ENCODE assay signal across 8 mouse cellular contexts in genomic region chr1:90840250-90840649, GRCm38 (mm10). TPM values are rescaled to one million over a fixed set of nuclear protein-coding genes. Genes with fewer than 3 reads are reported as not detected.
DNase-seq lines count a peak whose midpoint lies in the region; TF ChIP-seq lines count a peak whose summit lies in the region.
"Had no signal": no experiment of that assay in that cellular context is flagged by ENCODE, and none has a peak within 500 bp of the region (broad histone marks: within the 10 kb centered on the region; RNA-seq: fewer than 3 reads in every experiment).

No protein-coding gene starts in this region.

- peak overlapping the region; percentile 59 for H3K4me3 ChIP-seq in myocyte
- H3K4me3 ChIP-seq: erythroblast, embryonic 14.5 days had no signal

- peak overlapping the region; percentile 91 for H3K4me2 ChIP-seq in myocyte (ENCODE audit: low read depth)

- no peaks in the 10 kb centered on the region for H3K27me3 ChIP-seq in myocyte (ENCODE audit: control insufficient read depth, insufficient read depth, insufficient read length)

- H3K79me2 ChIP-seq in myocyte (ENCODE audit: control insufficient read depth, insufficient read depth): peaks cover 73% of the 10 kb centered on the region

- DNase-seq in urinary bladder, adult 2 months (ENCODE audit: low spot score): peak; percentile 26
- no peak for DNase-seq in urinary bladder, postnatal 10 days (ENCODE audit: low spot score)
- peak; percentile 74 for DNase-seq in embryo, embryonic 11 days
- peak; percentile 69 to 79 for DNase-seq in heart, postnatal 10 days
- DNase-seq in layer of hippocampus, postnatal 36 days: peak; percentile 47 to 60
- peak; percentile 23 to 48 for DNase-seq in urinary bladder, postnatal 36 days (ENCODE audit: low spot score in 2 of 2)

- intact Hi-C loops in heart, postnatal 10 days (cut with DNase I): loop anchor here (1.0 kb wide), 1 partner anchor 190 kb away; no protein-coding TSS in a partner anchor

- no peaks in the 10 kb centered on the region for H3K36me3 ChIP-seq in myocyte (ENCODE audit: control insufficient read depth, insufficient read depth)

- H3ac ChIP-seq in myocyte (ENCODE audit: control insufficient read depth, insufficient read length): no peak overlapping the region

- TF ChIP-seq POLR2A in myocyte (IDR thresholded peaks at IDR 0.05; ENCODE audit: insufficient read length, low read depth): no peak

TF ChIP-seq in myocyte, 11 proteins besides CTCF, POLR2A, EP300 and RAD21:
- no peak for TF ChIP-seq MAX (IDR thresholded peaks at IDR 0.05; ENCODE audit: low read depth)
- TF ChIP-seq USF1 (IDR thresholded peaks at IDR 0.05; ENCODE audit: low read depth): peak; percentile 17
- no peak for TF ChIP-seq MYOG (IDR thresholded peaks at IDR 0.05; ENCODE audit: control insufficient read depth in 1 of 3, insufficient read depth in 1 of 3, insufficient read length in 2 of 3, low read depth in 2 of 3)

RNA-seq across cellular contexts. Expression of gene Col6a3, which starts 3.5 kb away (rescaled TPM):
- 235 and 273 TPM in 2 replicates for polyA plus RNA-seq in urinary bladder, adult 2 months (2012; rRNA removed)
- 100 to 1,000 TPM; 107 to 132 TPM for total RNA-seq in heart, postnatal 10 days (2021)
- total RNA-seq in layer of hippocampus, postnatal 36 days (2021): 1 to 10 TPM; 3.7 to 4.3 TPM
- polyA plus RNA-seq in myocyte (2012; fragmentation: generic; extraction: Trizol): 186 TPM

Comparison
In these comparisons a context has a peak if more than half of its experiments do, and no peak if none do; other contexts are left out.
1. RNA of gene Col6a3, which starts 3.5 kb away (total RNA-seq): 107 to 132 TPM in heart, postnatal 10 days; 3.7 to 4.3 TPM in layer of hippocampus, postnatal 36 days; every median in the first group is over 10 times any median in the second.